Mouse (Mus musculus) heart, postnatal 0 days (tissue): ENCODE measurements at regions not wholly inside any gene's neighbourhood (a gene's known extent, or its start where the extent isn't known, plus 50 kb on each side); places are given as distances from the start of the nearest gene placed in this dataset.

Source experiments
- ATAC-seq: fragments of 200-750 bp; cut with Nextera tagmentation; 2 replicates; pipeline ENCODE4 v1.8.0; 2017; ENCODE audit warnings: low read depth, moderate number of reproducible peaks, moderate library complexity; ENCODE audit not compliant: insufficient read depth
- DNase-seq: peaks from one replicate; pipeline ENCODE4 v3.0.0-alpha.2; 2016; ENCODE audit warnings: low spot score
- H3K27ac ChIP-seq: fragments of 300-500 bp; sonication (generic); 2 replicates; pipeline ENCODE4 v1.5.1; 2014; ENCODE audit warnings: low read depth, mild to moderate bottlenecking
- H3K27me3 ChIP-seq: fragments of 300-500 bp; sonication (generic); 2 replicates; pipeline ENCODE4 v1.6.1; 2014; ENCODE audit warnings: low read length, mixed read lengths; ENCODE audit not compliant: control insufficient read depth, insufficient read depth
- H3K36me3 ChIP-seq: fragments of 300-500 bp; sonication (generic); replicated peaks from 2 replicates; pipeline ENCODE4 v1.6.1; 2014; ENCODE audit warnings: low read length, mixed read lengths; ENCODE audit not compliant: control insufficient read depth, insufficient read depth
- H3K4me1 ChIP-seq: fragments of 300-500 bp; sonication (generic); 2 replicates; pipeline ENCODE4 v1.6.1; 2014; ENCODE audit warnings: antibody characterized with exemption; ENCODE audit not compliant: control insufficient read depth, insufficient read depth
- H3K4me2 ChIP-seq: fragments of 300-500 bp; sonication (generic); 2 replicates; pipeline ENCODE4 v1.6.1; 2014; ENCODE audit warnings: low read depth, mild to moderate bottlenecking, low read length, moderate library complexity
- H3K4me3 ChIP-seq: fragments of 300-500 bp; sonication (generic); 2 replicates; pipeline ENCODE4 v1.5.1; 2014; ENCODE audit warnings: low read depth, low read length
- H3K9ac ChIP-seq: fragments of 300-500 bp; sonication (generic); replicated peaks from 2 replicates; pipeline ENCODE4 v1.6.1; 2014; ENCODE audit warnings: low read depth, low read length, mixed read lengths
- H3K9me3 ChIP-seq: fragments of 300-500 bp; sonication (generic); replicated peaks from 2 replicates; pipeline ENCODE4 v1.6.1; 2016; ENCODE audit warnings: low read length; ENCODE audit not compliant: control insufficient read depth
- CTCF ChIP-seq: IDR thresholded peaks from 2 replicates; pipeline ENCODE4 v1.5.1; 2016; ENCODE audit warnings: antibody characterized with exemption, control low read depth, low read depth
- EP300 ChIP-seq: IDR thresholded peaks from 2 replicates; pipeline ENCODE4 v1.6.1; 2016; ENCODE audit warnings: antibody characterized with exemption, low read depth
- WGBS: fragments of 180-500 bp; shearing (Covaris S2); extraction: QIAGEN DNeasy Blood & Tissue Kit; methylation state at CpG from one replicate; pipeline ENCODE4 v1.1.7; 2014; 5-methylcytosine and 5-hydroxymethylcytosine counted together

- H3K27me3 ChIP-seq, result peaks cover 19% of the 10 kb centered on the region; the same call in 1 of the 2 replicates
- no peaks in the 10 kb centered on the region for H3K9me3 ChIP-seq
- DNase-seq, result no peak
- H3K4me3 ChIP-seq, result no peak overlapping the region
- 86% methylated on average over 12 of the region's 12 CpGs for WGBS
- no peaks in the 10 kb centered on the region for H3K36me3 ChIP-seq
- H3K4me2 ChIP-seq, result no peak overlapping the region
- H3K4me1 ChIP-seq, result no peaks in the 10 kb centered on the region
- H3K9ac ChIP-seq, result no peak overlapping the region
- no peak for TF ChIP-seq CTCF
- TF ChIP-seq EP300, result no peak
- no peak for ATAC-seq
- no peak overlapping the region for H3K27ac ChIP-seq
Observed at GRCm38 (mm10) chr5:119370481-119370880, 300.0 kb upstream of the Tbx3 start.

- ATAC-seq (no peak), DNase-seq (no peak)
- no peaks in the 10 kb centered on the region for H3K4me1 ChIP-seq
- no peak overlapping the region for H3K4me3 ChIP-seq
- H3K27me3 ChIP-seq, result peaks cover 19% of the 10 kb centered on the region; the same call in 1 of the 2 replicates
- no peak overlapping the region for H3K27ac ChIP-seq
- no peak overlapping the region for H3K9ac ChIP-seq
- no peak overlapping the region for H3K4me2 ChIP-seq
- H3K9me3 ChIP-seq, result no peaks in the 10 kb centered on the region
- TF ChIP-seq EP300, result no peak
- TF ChIP-seq CTCF, result no peak; the same call in 1 of the 2 replicates
- no peaks in the 10 kb centered on the region for H3K36me3 ChIP-seq
- WGBS, result 31% methylated on average over 16 of the region's 16 CpGs
Observed at GRCm38 (mm10) chr5:119370931-119371330, 299.5 kb upstream of the Tbx3 start.

- no peak overlapping the region for H3K4me2 ChIP-seq
- H3K9ac ChIP-seq, result no peak overlapping the region
- ATAC-seq (no peak), DNase-seq (no peak)
- H3K36me3 ChIP-seq, result no peaks in the 10 kb centered on the region
- no peak overlapping the region for H3K4me3 ChIP-seq
- TF ChIP-seq CTCF, result no peak
- no peak for TF ChIP-seq EP300
- H3K9me3 ChIP-seq, result no peaks in the 10 kb centered on the region
- H3K27me3 ChIP-seq, result peaks cover 20% of the 10 kb centered on the region; the same call in 1 of the 2 replicates
- 83% methylated on average over 24 of the region's 24 CpGs for WGBS
- no peak overlapping the region for H3K27ac ChIP-seq
- no peaks in the 10 kb centered on the region for H3K4me1 ChIP-seq
Observed at GRCm38 (mm10) chr5:119373774-119374700, 296.4 kb upstream of the Tbx3 start.

- Histone ChIP-seq H3K4me3 (no peak overlapping the region), H3K9ac (no peak overlapping the region), H3K27ac (no peak overlapping the region), H3K4me2 (no peak overlapping the region), H3K36me3 (no peaks in the 10 kb centered on the region), H3K4me1 (no peaks in the 10 kb centered on the region), H3K27me3 (0 out of 2 replicates have a peak, but pooled peaks cover 16% of the 10 kb centered on the region), H3K9me3 (no peaks in the 10 kb centered on the region)
- WGBS, result 75% methylated on average over 3 of the region's 3 CpGs
- TF ChIP-seq EP300, result no peak
- TF ChIP-seq CTCF, result no peak
- ATAC-seq (no peak), DNase-seq (no peak)
Observed at GRCm38 (mm10) chr5:119374861-119375260, 295.6 kb upstream of the Tbx3 start.

- WGBS, result 51% methylated on average over 8 of the region's 8 CpGs
- no peak for TF ChIP-seq EP300
- TF ChIP-seq CTCF, result no peak
- H3K27me3 ChIP-seq, result 0 out of 2 replicates have a peak, but pooled peaks cover 5% of the 10 kb centered on the region
- no peaks in the 10 kb centered on the region for H3K4me1 ChIP-seq
- 0 out of 2 replicates have a peak, but pooled peaks cover 5% of the 10 kb centered on the region for H3K9me3 ChIP-seq
- H3K4me2 ChIP-seq, result no peak overlapping the region
- H3K27ac ChIP-seq, result no peak overlapping the region
- H3K4me3 ChIP-seq, result no peak overlapping the region
- no peaks in the 10 kb centered on the region for H3K36me3 ChIP-seq
- no peak for ATAC-seq
- DNase-seq, result no peak
- H3K9ac ChIP-seq, result no peak overlapping the region
Observed at GRCm38 (mm10) chr5:119378261-119378660, 292.2 kb upstream of the Tbx3 start.
